Mouse (Mus musculus) liver, embryonic 14.5 days (tissue): ENCODE data around the gene Abcg5. TPM values are rescaled to one million over a fixed set of nuclear protein-coding genes. Genes with fewer than 3 reads are reported as not detected.
A peak's percentile ranks its signal among the peaks of the same experiment; 100 is the strongest.

Experiments used
- ATAC-seq: fragments of 200-750 bp; cut with Nextera tagmentation; 2 replicates; pipeline ENCODE4 v1.8.0; 2017; ENCODE audit warnings: moderate number of reproducible peaks, mild to moderate bottlenecking, moderate library complexity; ENCODE audit not compliant: insufficient read depth
- DNase-seq, 3 experiments: peaks; one replicate each; pipeline ENCODE4 v3.0.0-alpha.2; 2012 to 2013; ENCODE audit warnings: low read depth in 3 of 3, low spot score in 3 of 3
- H3K27ac ChIP-seq: fragments of 300-500 bp; sonication (generic); 2 replicates; pipeline ENCODE4 v1.5.1; 2014; ENCODE audit warnings: moderate library complexity, mild to moderate bottlenecking, control low read depth, inconsistent platforms
- H3K27me3 ChIP-seq: fragments of 300-500 bp; sonication (generic); 2 replicates; pipeline ENCODE4 v1.6.1; 2014; ENCODE audit warnings: mild to moderate bottlenecking, low read length, moderate library complexity; ENCODE audit not compliant: control insufficient read depth, insufficient read depth
- H3K36me3 ChIP-seq: fragments of 300-500 bp; sonication (generic); replicated peaks from 2 replicates; pipeline ENCODE4 v1.6.1; 2014; ENCODE audit warnings: low read depth; ENCODE audit not compliant: control insufficient read depth, insufficient read depth
- H3K4me1 ChIP-seq, 2 experiments: fragments of 200-500 bp in 1 of 2; fragments of 300-500 bp in 1 of 2; sonication (generic) in 1 of 2; replicated peaks; 2 replicates each; pipeline ENCODE4 v1.6.1; 2012 to 2014; ENCODE audit warnings: antibody characterized with exemption in 1 of 2, inconsistent platforms in 1 of 2, low read length in 1 of 2; ENCODE audit not compliant: control insufficient read depth in 2 of 2, insufficient read depth in 2 of 2
- H3K4me2 ChIP-seq: fragments of 300-500 bp; sonication (generic); 2 replicates; pipeline ENCODE4 v1.6.1; 2014; ENCODE audit warnings: low read depth, mild to moderate bottlenecking, control low read depth, moderate library complexity
- H3K4me3 ChIP-seq, 2 experiments: fragments of 200-500 bp in 1 of 2; fragments of 300-500 bp in 1 of 2; sonication (generic) in 1 of 2; 2 replicates each; pipeline ENCODE4 v1.5.1; 2012 to 2014; ENCODE audit warnings: low read depth in 2 of 2, low read length in 2 of 2, mild to moderate bottlenecking in 2 of 2, control low read depth in 1 of 2, inconsistent platforms in 1 of 2, moderate library complexity in 1 of 2; ENCODE audit not compliant: insufficient read depth in 1 of 2
- H3K9ac ChIP-seq: fragments of 300-500 bp; sonication (generic); replicated peaks from 2 replicates; pipeline ENCODE4 v1.6.1; 2014; ENCODE audit warnings: mild to moderate bottlenecking, control low read depth, moderate library complexity
- H3K9me3 ChIP-seq: fragments of 300-500 bp; sonication (generic); 2 replicates; pipeline ENCODE4 v1.6.1; 2016; ENCODE audit warnings: low read length, mixed read lengths; ENCODE audit not compliant: control insufficient read depth
- CTCF ChIP-seq: IDR thresholded peaks from 2 replicates; pipeline ENCODE4 v1.5.1; 2016; ENCODE audit warnings: antibody characterized with exemption, low read depth, control low read depth
- EP300 ChIP-seq: IDR thresholded peaks from 2 replicates; pipeline ENCODE4 v1.6.1; 2016; ENCODE audit warnings: antibody characterized with exemption, low read depth
- WGBS: fragments of 180-500 bp; shearing (Covaris S2); extraction: QIAGEN DNeasy Blood & Tissue Kit; methylation state at CpG from one replicate; pipeline ENCODE4 v1.1.7; 2014; ENCODE audit not compliant: insufficient replicate concordance; 5-methylcytosine and 5-hydroxymethylcytosine counted together
- polyA plus RNA-seq, 2 experiments: library from polyadenylated mRNA; depleted of rRNA in 1 of 2; stranded (reverse) in 1 of 2; unstranded in 1 of 2; fragments of >200 nt; fragmentation: Nextera tagmentation in 1 of 2; extraction: Ambion mirVana in 1 of 2; gene quantifications; 2 replicates each; pipeline versions ENCODE4 v1.2.1 to v1.2.3; 2012 to 2014

Abcg5 gene
- polyA plus RNA-seq, 2 experiments = 0.33 TPM

DNA sequence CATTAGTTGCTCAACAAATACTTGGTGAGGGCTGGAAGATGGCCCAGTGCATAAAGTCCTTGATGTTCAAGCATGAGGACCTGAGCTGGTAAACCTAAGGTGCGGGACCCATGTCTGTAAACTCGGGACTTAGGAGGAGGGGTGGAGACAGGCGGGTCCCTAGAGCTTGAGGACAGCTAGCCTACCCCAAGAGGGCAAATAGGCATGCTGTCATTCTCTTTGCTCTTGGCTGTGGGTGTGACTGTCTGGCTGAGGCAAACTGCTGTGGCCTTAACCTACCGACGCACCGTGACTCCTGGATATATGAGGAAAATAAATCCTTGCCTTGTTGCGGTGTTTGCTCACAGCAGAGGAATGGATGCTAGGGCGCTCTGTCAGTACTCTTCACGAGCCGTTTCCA, 55.1 kb downstream of the Abcg5 start:
- no peak for TF ChIP-seq CTCF
- TF ChIP-seq EP300 = no peak
- H3K27ac ChIP-seq = no peak overlapping the region
- H3K4me2 ChIP-seq = no peak overlapping the region
- 70% methylated on average over 10 of the region's 10 CpGs for WGBS
- H3K9me3 ChIP-seq = no peaks in the 10 kb centered on the region
- H3K9ac ChIP-seq = no peak overlapping the region
- H3K27me3 ChIP-seq = no peaks in the 10 kb centered on the region
- no peaks in the 10 kb centered on the region for H3K36me3 ChIP-seq
- no peak overlapping the region for H3K4me3 ChIP-seq
- no peak for ATAC-seq
- no peak for DNase-seq
- H3K4me1 ChIP-seq = no peaks in the 10 kb centered on the region

GRCm38 (mm10) chr17:84626857-84627305, 55.9 kb downstream of the Abcg5 start:
- TF ChIP-seq CTCF = no peak
- DNase-seq = no peak

GRCm38 (mm10) chr17:84626276-84626856, 56.4 kb downstream of the Abcg5 start, which contains the start of gene Dync2li1:
Gene Dync2li1, plus strand, starts transcription at chr17:84626496.
- Histone ChIP-seq H3K4me1 (no peaks in the 10 kb centered on the region), H3K27me3 (no peaks in the 10 kb centered on the region), H3K9ac (no peak within 1 kb of the TSS), H3K9me3 (no peaks in the 10 kb centered on the region), H3K36me3 (no peaks in the 10 kb centered on the region), H3K4me2 (peak within 1 kb of the TSS; percentile 57), H3K4me3 (peak within 1 kb of the TSS; percentile 39 to 45), H3K27ac (no peak within 1 kb of the TSS)
- ATAC-seq (peak; percentile 79), DNase-seq (peak; percentile 54 to 62 (median 61))
- WGBS = 1% methylated on average over 25 of the region's 25 CpGs
- TF ChIP-seq EP300 = no peak
- TF ChIP-seq CTCF = no peak

More at GRCm38 (mm10) chr17:84626857-84627305, 55.9 kb downstream of the Abcg5 start:
- no peaks in the 10 kb centered on the region for H3K27me3 ChIP-seq
- H3K36me3 ChIP-seq = no peaks in the 10 kb centered on the region
- H3K4me2 ChIP-seq = peak overlapping the region; percentile 57
- ATAC-seq = no peak
- WGBS = 39% methylated on average over 9 of the region's 9 CpGs
- no peaks in the 10 kb centered on the region for H3K9me3 ChIP-seq
- no peak overlapping the region for H3K9ac ChIP-seq
- H3K4me1 ChIP-seq = no peaks in the 10 kb centered on the region
- no peak overlapping the region for H3K27ac ChIP-seq
- H3K4me3 ChIP-seq = no peak overlapping the region

DNA sequence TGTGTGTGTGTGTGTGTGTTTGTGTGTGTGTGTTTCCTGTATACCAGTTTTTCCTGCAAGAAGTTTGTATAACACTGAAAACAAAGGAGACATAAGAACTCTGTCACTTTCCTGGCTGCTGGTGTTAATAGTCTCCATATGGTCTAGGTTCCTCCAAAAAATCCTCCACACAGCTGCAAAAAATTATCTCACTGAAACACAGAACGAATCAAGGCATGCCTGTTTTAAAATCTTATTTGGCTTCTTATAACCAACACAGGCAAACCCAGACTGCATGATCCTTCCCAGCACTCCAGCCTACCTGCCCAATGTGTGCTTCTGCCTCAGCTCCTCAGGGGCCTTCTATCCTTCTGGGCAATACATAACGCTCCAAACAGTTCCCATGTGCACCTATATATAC, 59.9 kb downstream of the Abcg5 start:
- Histone ChIP-seq H3K27ac (no peak overlapping the region), H3K4me1 (0 out of 4 replicates have a peak, but pooled peaks cover 0 to 2% of the 10 kb centered on the region in 2 experiments), H3K9me3 (no peaks in the 10 kb centered on the region), H3K4me3 (no peak overlapping the region), H3K9ac (no peak overlapping the region), H3K36me3 (no peaks in the 10 kb centered on the region), H3K27me3 (no peaks in the 10 kb centered on the region), H3K4me2 (no peak overlapping the region)
- WGBS = 34% methylated on average over 2 of the region's 2 CpGs
- TF ChIP-seq EP300 = no peak
- no peak for TF ChIP-seq CTCF
- DNase-seq (no peak), ATAC-seq (no peak)

- no peak for ATAC-seq
- no peak overlapping the region for H3K4me3 ChIP-seq
- no peaks in the 10 kb centered on the region for H3K27me3 ChIP-seq
- WGBS = 56% methylated on average over 4 of the region's 4 CpGs
- H3K36me3 ChIP-seq = no peaks in the 10 kb centered on the region
- no peak for DNase-seq
- H3K4me1 ChIP-seq = 0 out of 4 replicates have a peak, but pooled peaks cover 0 to 2% of the 10 kb centered on the region in 2 experiments
- TF ChIP-seq CTCF = peak; percentile 24; the same call in 1 of the 2 replicates
- TF ChIP-seq EP300 = no peak
- no peak overlapping the region for H3K4me2 ChIP-seq
- H3K9ac ChIP-seq = no peak overlapping the region
- no peak overlapping the region for H3K27ac ChIP-seq
- no peaks in the 10 kb centered on the region for H3K9me3 ChIP-seq
Observed at GRCm38 (mm10) chr17:84622028-84622427, 60.8 kb downstream of the Abcg5 start.
